Mouse (Mus musculus) midbrain, embryonic 11.5 days (tissue): Measurements from ENCODE around the gene Foxn3. TPM values are rescaled to one million over a fixed set of nuclear protein-coding genes. Genes with fewer than 3 reads are reported as not detected.

ENCODE experiments used
- ATAC-seq: fragments of 200-750 bp; cut with Nextera tagmentation; 2 replicates; pipeline ENCODE4 v1.8.0; 2017; ENCODE audit warnings: moderate TSS enrichment, moderate library complexity; ENCODE audit not compliant: low FRiP score
- DNase-seq: peaks from one replicate; pipeline ENCODE4 v3.0.0; 2015; ENCODE audit warnings: low spot score; ENCODE audit errors: missing footprints
- H3K27ac ChIP-seq: fragments of 300-500 bp; sonication (generic); 2 replicates; pipeline ENCODE4 v1.5.1; 2014; ENCODE audit warnings: low read depth, low read length
- H3K27me3 ChIP-seq: fragments of 300-500 bp; sonication (generic); 2 replicates; pipeline ENCODE4 v1.6.1; 2014; ENCODE audit warnings: mild to moderate bottlenecking, low read length, moderate library complexity, mixed read lengths; ENCODE audit not compliant: control insufficient read depth, insufficient read depth
- H3K36me3 ChIP-seq: fragments of 300-500 bp; sonication (generic); 2 replicates; pipeline ENCODE4 v1.6.1; 2014; ENCODE audit warnings: mild to moderate bottlenecking, low read length, moderate library complexity, mixed read lengths; ENCODE audit not compliant: control insufficient read depth, insufficient read depth
- H3K4me1 ChIP-seq: fragments of 300-500 bp; sonication (generic); 2 replicates; pipeline ENCODE4 v1.6.1; 2014; ENCODE audit warnings: low read length; ENCODE audit not compliant: control insufficient read depth, insufficient read depth
- H3K4me2 ChIP-seq: fragments of 300-500 bp; sonication (generic); 2 replicates; pipeline ENCODE4 v1.6.1; 2014; ENCODE audit warnings: mild to moderate bottlenecking, moderate library complexity
- H3K4me3 ChIP-seq: fragments of 300-500 bp; sonication (generic); 2 replicates; pipeline ENCODE4 v1.5.1; 2014; ENCODE audit warnings: low read depth, low read length
- H3K9ac ChIP-seq: fragments of 300-500 bp; sonication (generic); 2 replicates; pipeline ENCODE4 v1.6.1; 2014; ENCODE audit warnings: low read length
- H3K9me3 ChIP-seq: fragments of 300-500 bp; sonication (generic); 2 replicates; pipeline ENCODE4 v1.6.1; 2016; ENCODE audit warnings: low read length; ENCODE audit not compliant: control insufficient read depth
- WGBS: fragments of 180-500 bp; shearing (Covaris S2); extraction: QIAGEN DNeasy Blood & Tissue Kit; methylation state at CpG from one replicate; pipeline ENCODE4 v1.1.7; 2014; 5-methylcytosine and 5-hydroxymethylcytosine counted together
- polyA plus RNA-seq: library from polyadenylated mRNA; unstranded; fragments of >200 nt; fragmentation: Nextera tagmentation; extraction: Ambion mirVana; gene quantifications from 2 replicates; pipeline ENCODE4 v1.2.1, GENCODE M21; 2014

The Foxn3 gene
- polyA plus RNA-seq, 1 experiment from 2014 or later, result 73.8 TPM

DNA sequence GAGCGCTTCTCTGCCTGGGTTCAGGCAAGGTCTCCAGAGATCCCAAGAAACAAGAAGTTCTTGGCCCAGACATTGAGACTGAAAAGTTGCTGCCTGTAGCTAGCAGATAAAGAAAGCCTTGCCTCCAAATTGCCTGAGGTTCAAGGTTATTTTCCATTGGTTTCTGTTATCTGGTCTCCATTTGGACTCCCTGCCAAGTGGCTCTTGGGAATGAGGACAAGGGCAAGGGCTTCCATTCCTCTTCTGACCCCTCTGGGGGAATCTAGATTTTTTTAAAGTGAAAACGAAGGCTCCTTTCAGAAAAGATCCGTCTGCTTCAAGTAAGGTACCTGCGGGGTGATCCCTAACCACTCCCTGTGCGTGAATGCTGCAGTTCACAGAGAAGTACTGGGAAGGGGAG is 130.0 kb downstream of the Foxn3 start:
- no peaks in the 10 kb centered on the region for H3K4me1 ChIP-seq
- no peaks in the 10 kb centered on the region for H3K9me3 ChIP-seq
- H3K4me3 ChIP-seq, result no peak overlapping the region
- ATAC-seq (no peak), DNase-seq (no peak)
- H3K9ac ChIP-seq, result no peak overlapping the region
- WGBS, result 92% methylated on average over 5 of the region's 5 CpGs
- H3K4me2 ChIP-seq, result no peak overlapping the region
- no peaks in the 10 kb centered on the region; the same call in 1 of the 2 replicates for H3K27me3 ChIP-seq
- H3K36me3 ChIP-seq, result no peaks in the 10 kb centered on the region
- no peak overlapping the region for H3K27ac ChIP-seq

GRCm38 (mm10) chr12:99431541-99431940 is 131.8 kb downstream of the Foxn3 start:
- Histone ChIP-seq H3K27ac (no peak overlapping the region), H3K27me3 (no peaks in the 10 kb centered on the region; the same call in 1 of the 2 replicates), H3K9me3 (no peaks in the 10 kb centered on the region), H3K4me3 (no peak overlapping the region), H3K4me1 (no peaks in the 10 kb centered on the region), H3K9ac (no peak overlapping the region), H3K36me3 (no peaks in the 10 kb centered on the region), H3K4me2 (no peak overlapping the region)
- WGBS, result 80% methylated on average over 6 of the region's 6 CpGs
- DNase-seq (no peak), ATAC-seq (no peak)

GRCm38 (mm10) chr12:99430992-99431391 is 132.4 kb downstream of the Foxn3 start:
- Histone ChIP-seq H3K4me1 (no peaks in the 10 kb centered on the region; the same call in 1 of the 2 replicates), H3K9ac (no peak overlapping the region), H3K9me3 (no peaks in the 10 kb centered on the region), H3K4me3 (no peak overlapping the region), H3K36me3 (no peaks in the 10 kb centered on the region), H3K27me3 (no peaks in the 10 kb centered on the region; the same call in 1 of the 2 replicates), H3K4me2 (no peak overlapping the region), H3K27ac (no peak overlapping the region)
- no peak for DNase-seq
- no peak for ATAC-seq
- 95% methylated on average over 3 of the region's 3 CpGs for WGBS

DNA sequence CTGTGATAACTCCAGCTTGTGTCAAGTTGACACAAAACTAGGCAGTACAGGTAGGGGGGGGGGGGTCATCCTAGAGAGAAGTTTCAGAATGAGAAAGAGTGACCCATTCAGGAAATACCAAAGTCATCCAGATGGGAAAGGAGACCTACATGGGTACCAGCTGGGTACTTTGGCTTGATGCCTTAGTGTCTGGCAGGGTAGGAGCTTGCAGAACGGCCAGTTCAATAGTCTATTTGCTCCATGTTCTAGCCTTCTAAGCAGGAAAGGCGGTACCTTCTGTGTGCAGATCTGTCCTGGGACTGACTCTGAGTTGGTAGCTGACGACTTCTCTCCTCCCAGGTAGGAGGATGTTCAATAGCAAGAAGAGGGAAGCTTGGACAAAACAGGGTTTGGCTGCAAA is 134.3 kb downstream of the Foxn3 start:
- Histone ChIP-seq H3K4me1 (no peaks in the 10 kb centered on the region; the same call in 1 of the 2 replicates), H3K4me3 (no peak overlapping the region), H3K4me2 (no peak overlapping the region), H3K36me3 (no peaks in the 10 kb centered on the region), H3K27ac (no peak overlapping the region), H3K9me3 (no peaks in the 10 kb centered on the region), H3K27me3 (no peaks in the 10 kb centered on the region; the same call in 1 of the 2 replicates), H3K9ac (no peak overlapping the region)
- WGBS, result 91% methylated on average over 3 of the region's 3 CpGs
- DNase-seq (no peak), ATAC-seq (no peak)

DNA sequence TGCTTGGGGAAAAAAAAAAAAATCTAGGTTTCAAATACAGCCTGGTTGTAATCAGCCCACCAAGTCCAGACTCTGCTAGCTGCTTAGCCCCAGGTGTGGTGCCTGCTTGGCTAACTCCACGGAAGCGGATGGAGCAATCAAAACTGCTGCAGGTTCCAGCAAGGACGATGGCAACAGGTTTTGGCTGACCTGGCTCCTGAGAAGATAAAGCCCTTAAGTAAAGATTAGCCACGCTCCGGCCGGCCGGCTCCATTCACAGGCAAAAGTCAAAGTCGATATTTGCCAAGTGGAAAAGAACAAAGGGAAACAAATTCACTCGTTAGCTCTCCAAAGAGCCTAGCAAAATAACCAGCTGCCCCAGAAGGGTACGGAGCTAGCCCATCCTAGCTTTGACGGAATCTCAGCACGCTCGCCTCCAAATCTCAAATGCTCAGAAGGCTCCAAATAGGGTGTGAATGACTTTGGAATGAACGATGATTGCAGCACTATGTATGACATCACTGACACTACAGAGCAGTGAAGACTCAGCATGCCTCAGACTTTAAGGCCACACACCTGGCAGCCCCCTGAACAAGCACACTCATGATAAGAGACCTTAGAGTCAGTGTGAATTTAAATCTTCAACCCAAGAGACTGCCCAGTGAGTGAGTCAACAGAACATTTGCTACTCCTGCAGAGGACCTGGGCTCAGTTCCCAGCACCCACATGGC is 137.0 kb downstream of the Foxn3 start:
- Histone ChIP-seq H3K4me1 (no peaks in the 10 kb centered on the region; the same call in 1 of the 2 replicates), H3K27ac (no peak overlapping the region), H3K27me3 (no peaks in the 10 kb centered on the region; the same call in 1 of the 2 replicates), H3K4me3 (no peak overlapping the region), H3K36me3 (no peaks in the 10 kb centered on the region), H3K9ac (no peak overlapping the region), H3K9me3 (no peaks in the 10 kb centered on the region), H3K4me2 (no peak overlapping the region)
- 49% methylated on average over 14 of the region's 14 CpGs for WGBS
- ATAC-seq (no peak), DNase-seq (no peak)

GRCm38 (mm10) chr12:99419396-99419760 is 144.0 kb downstream of the Foxn3 start:
- 98% methylated on average over 2 of the region's 2 CpGs for WGBS

GRCm38 (mm10) chr12:99418476-99419395 is 144.6 kb downstream of the Foxn3 start:
- Histone ChIP-seq H3K4me3 (no peak overlapping the region), H3K27me3 (no peaks in the 10 kb centered on the region), H3K4me2 (no peak overlapping the region), H3K36me3 (no peaks in the 10 kb centered on the region), H3K9ac (no peak overlapping the region), H3K9me3 (no peaks in the 10 kb centered on the region), H3K4me1 (no peaks in the 10 kb centered on the region), H3K27ac (no peak overlapping the region)
- WGBS, result 80% methylated on average over 7 of the region's 7 CpGs
- DNase-seq (no peak), ATAC-seq (no peak)

More at GRCm38 (mm10) chr12:99419396-99419760, 144.0 kb downstream of the Foxn3 start:
- Histone ChIP-seq H3K9me3 (no peaks in the 10 kb centered on the region), H3K4me1 (no peaks in the 10 kb centered on the region), H3K27me3 (no peaks in the 10 kb centered on the region), H3K27ac (no peak overlapping the region), H3K9ac (no peak overlapping the region), H3K4me2 (no peak overlapping the region), H3K4me3 (no peak overlapping the region), H3K36me3 (no peaks in the 10 kb centered on the region)
- ATAC-seq (no peak), DNase-seq (no peak)

DNA sequence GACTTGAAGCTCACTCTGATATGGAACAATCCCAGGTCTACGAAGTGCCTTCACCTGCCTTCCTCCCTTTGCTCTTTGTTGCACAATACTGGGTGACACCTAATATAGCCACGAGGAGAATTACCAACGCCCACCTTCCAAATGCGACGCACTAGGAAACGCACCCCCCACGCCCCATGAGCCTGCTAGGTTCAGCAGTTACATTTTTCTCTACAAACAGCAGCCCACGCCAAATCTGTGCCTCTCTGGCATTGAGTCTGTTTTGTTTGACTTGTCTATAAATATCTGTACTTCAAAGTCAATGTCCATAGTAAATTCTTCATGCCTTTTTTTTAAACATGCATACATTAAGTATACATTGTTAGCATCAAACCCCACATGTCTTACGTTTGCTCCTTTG is 145.5 kb downstream of the Foxn3 start:
- Histone ChIP-seq H3K9me3 (no peaks in the 10 kb centered on the region), H3K27me3 (no peaks in the 10 kb centered on the region), H3K4me3 (no peak overlapping the region), H3K4me1 (no peaks in the 10 kb centered on the region), H3K9ac (no peak overlapping the region), H3K27ac (no peak overlapping the region), H3K36me3 (no peaks in the 10 kb centered on the region), H3K4me2 (no peak overlapping the region)
- ATAC-seq (no peak), DNase-seq (no peak)
- 91% methylated on average over 9 of the region's 9 CpGs for WGBS

GRCm38 (mm10) chr12:99415538-99415937 is 147.8 kb downstream of the Foxn3 start:
- no peak for ATAC-seq
- Histone ChIP-seq H3K27me3 (no peaks in the 10 kb centered on the region), H3K4me1 (no peaks in the 10 kb centered on the region), H3K4me2 (no peak overlapping the region), H3K27ac (no peak overlapping the region), H3K9ac (no peak overlapping the region), H3K9me3 (no peaks in the 10 kb centered on the region), H3K4me3 (no peak overlapping the region), H3K36me3 (no peaks in the 10 kb centered on the region)
- 53% methylated on average over 5 of the region's 5 CpGs for WGBS
- no peak for DNase-seq
